Mouse (Mus musculus) spleen, adult 12 weeks (tissue): ENCODE results near the gene Gm11549.

ENCODE experiments used
- DNase-seq: peaks from one replicate; pipeline ENCODE4 v3.0.0; 2022; ENCODE audit warnings: low spot score

Gene Gm11549

GRCm38 (mm10) chr3:36521073-36522060, at the start of gene Gm11549:
Gene Gm11549, minus strand, starts transcription at chr3:36521813.
- DNase-seq: no peak

GRCm38 (mm10) chr3:36569836-36570235, 48.2 kb upstream of the Gm11549 start:
- DNase-seq: peak; percentile 15

GRCm38 (mm10) chr3:36563666-36564065, 42.1 kb upstream of the Gm11549 start:
- no peak for DNase-seq

- DNase-seq: peak; percentile 16
Observed at GRCm38 (mm10) chr3:36559606-36560005, 38.0 kb upstream of the Gm11549 start.

- no peak for DNase-seq
Observed at GRCm38 (mm10) chr3:36557601-36558000, 36.0 kb upstream of the Gm11549 start.

GRCm38 (mm10) chr3:36552406-36553047, 30.9 kb upstream of the Gm11549 start, which contains the start of gene Exosc9:
Gene Exosc9, plus strand, starts transcription at chr3:36552606.
- DNase-seq: peak; percentile 81

- DNase-seq: peak; percentile 4
Observed at GRCm38 (mm10) chr3:36551851-36552384, 30.3 kb upstream of the Gm11549 start.

GRCm38 (mm10) chr3:36551343-36551742, 29.7 kb upstream of the Gm11549 start:
- DNase-seq: no peak

GRCm38 (mm10) chr3:36544961-36545360, 23.3 kb upstream of the Gm11549 start:
- no peak for DNase-seq

GRCm38 (mm10) chr3:36541399-36541798, 19.8 kb upstream of the Gm11549 start:
- no peak for DNase-seq

GRCm38 (mm10) chr3:36540756-36541155, 19.1 kb upstream of the Gm11549 start:
- DNase-seq: no peak

- DNase-seq: no peak
Observed at GRCm38 (mm10) chr3:36537701-36538470, 16.3 kb upstream of the Gm11549 start.

GRCm38 (mm10) chr3:36536041-36536440, 14.4 kb upstream of the Gm11549 start:
- DNase-seq: no peak

- no peak for DNase-seq
Observed at GRCm38 (mm10) chr3:36533201-36533672, 11.6 kb upstream of the Gm11549 start.

- DNase-seq: no peak
Observed at GRCm38 (mm10) chr3:36532738-36533137, 11.1 kb upstream of the Gm11549 start.

GRCm38 (mm10) chr3:36531979-36532542, 10.4 kb upstream of the Gm11549 start:
- DNase-seq: no peak

GRCm38 (mm10) chr3:36531242-36531641, 9.6 kb upstream of the Gm11549 start:
- no peak for DNase-seq

- no peak for DNase-seq
Observed at GRCm38 (mm10) chr3:36530781-36531180, 9.2 kb upstream of the Gm11549 start.

GRCm38 (mm10) chr3:36530345-36530744, 8.7 kb upstream of the Gm11549 start:
- no peak for DNase-seq

- no peak for DNase-seq
Observed at GRCm38 (mm10) chr3:36524466-36524865, 2.9 kb upstream of the Gm11549 start.

- no peak for DNase-seq
Observed at GRCm38 (mm10) chr3:36522137-36522536, 524 bp upstream of the Gm11549 start.
